ENCODE assay signal across 10 mouse cellular contexts in the genomic region with DNA sequence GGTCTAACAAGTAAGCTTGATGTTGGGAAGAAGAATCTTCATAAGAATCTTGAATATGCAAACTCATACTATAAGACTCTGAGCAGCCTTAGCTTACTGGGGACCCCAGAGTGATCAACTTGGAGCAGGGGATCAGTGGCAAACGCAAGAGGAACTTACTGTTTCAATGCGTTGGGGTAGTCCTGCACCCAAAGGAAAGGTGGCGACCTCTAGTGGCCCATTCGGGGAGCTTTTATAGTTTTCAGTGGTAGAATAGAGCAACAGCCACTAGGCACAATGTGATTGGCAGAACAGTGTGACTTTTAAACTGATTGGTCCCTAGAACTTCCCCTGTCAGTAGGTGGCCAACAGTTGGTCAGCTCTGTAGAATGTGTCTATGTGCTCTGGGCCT.
DNase-seq lines count a peak whose midpoint lies in the region; ATAC-seq and TF ChIP-seq lines count a peak whose summit lies in the region.
"Had no signal": no experiment of that assay in that cellular context is flagged by ENCODE, and none has a peak within 500 bp of the region (broad histone marks: within the 10 kb centered on the region; RNA-seq: fewer than 3 reads in every experiment).

No protein-coding gene starts in this region.

- no peak overlapping the region for H3K9ac ChIP-seq in midbrain, embryonic 13.5 days (replicated peaks)

- ATAC-seq in midbrain, embryonic 13.5 days: no peak

- no peaks in the 10 kb centered on the region for H3K4me1 ChIP-seq in midbrain, embryonic 10.5 days
- H3K4me1 ChIP-seq in midbrain, embryonic 13.5 days (replicated peaks): no peaks in the 10 kb centered on the region

- H3K27me3 ChIP-seq in midbrain, embryonic 10.5 days (ENCODE audit: low read depth, poor library complexity, severe bottlenecking): no peaks in the 10 kb centered on the region
- no peaks in the 10 kb centered on the region for H3K27me3 ChIP-seq in midbrain, embryonic 13.5 days

- no peak for DNase-seq in gastrocnemius, adult 2 months
- no peak for DNase-seq in gastrocnemius, postnatal 14 days
- DNase-seq in midbrain, embryonic 10.5 days (ENCODE audit: low spot score): peak; percentile 14
- DNase-seq in c-Kit-positive CD71-positive TER-119-negative erythroid progenitor cells, embryonic 14.5 days (ENCODE audit: low read depth): peak; percentile 0
- peak; percentile 10 for DNase-seq in retina, embryonic 14.5 days (ENCODE audit: low spot score)
- no peak for DNase-seq in frontal cortex, adult 2 months (ENCODE audit: extremely low spot score in 1 of 2, low spot score in 1 of 2)
- no peak for DNase-seq in lung, postnatal 36 days
- DNase-seq: lung, postnatal 14 days had no signal

- WGBS in midbrain, embryonic 10.5 days: 49% methylated on average over 4 of the region's 4 CpGs
- WGBS in midbrain, embryonic 13.5 days: 52% methylated on average over 4 of the region's 4 CpGs

- no peaks in the 10 kb centered on the region for H3K9me3 ChIP-seq in midbrain, embryonic 10.5 days (replicated peaks)
- H3K9me3 ChIP-seq in midbrain, embryonic 13.5 days: 0 out of 2 replicates have a peak, but pooled peaks cover 3% of the 10 kb centered on the region
- H3K9me3 ChIP-seq: G1E had no signal

- no peaks in the 10 kb centered on the region for H3K36me3 ChIP-seq in midbrain, embryonic 10.5 days
- no peaks in the 10 kb centered on the region for H3K36me3 ChIP-seq in midbrain, embryonic 13.5 days
- H3K36me3 ChIP-seq: G1E had no signal

- no peak overlapping the region for H3K4me2 ChIP-seq in midbrain, embryonic 13.5 days (replicated peaks)

- no peak overlapping the region for H3K27ac ChIP-seq in gastrocnemius, adult 2 months
- H3K27ac ChIP-seq in midbrain, embryonic 10.5 days (replicated peaks): no peak overlapping the region
- no peak overlapping the region for H3K27ac ChIP-seq in midbrain, embryonic 13.5 days

- intact Hi-C loops in gastrocnemius, adult 2 months (cut with DNase I): no loop called here
- intact Hi-C loops in gastrocnemius, postnatal 14 days (cut with DNase I; ENCODE audit: low total_unique reads): no loop called here

- TF ChIP-seq CTCF in gastrocnemius, adult 2 months (IDR thresholded peaks at IDR 0.05): peak; percentile 12; the same call in 1 of the 2 replicates

- H3K4me3 ChIP-seq in gastrocnemius, adult 2 months: no peak overlapping the region
- H3K4me3 ChIP-seq in midbrain, embryonic 10.5 days: no peak overlapping the region
- H3K4me3 ChIP-seq in midbrain, embryonic 13.5 days (replicated peaks): no peak overlapping the region

Comparison
In these comparisons a context has a peak if more than half of its experiments do, and no peak if none do; other contexts are left out.
1. DNase-seq: peak in midbrain, embryonic 10.5 days (single experiment), c-Kit-positive CD71-positive TER-119-negative erythroid progenitor cells, embryonic 14.5 days (single experiment) and retina, embryonic 14.5 days (single experiment); none in gastrocnemius, adult 2 months (single experiment), gastrocnemius, postnatal 14 days (single experiment), frontal cortex, adult 2 months (0 of 2) and lung, postnatal 36 days (single experiment).